Mouse (Mus musculus) erythroblast, adult 5-6 weeks (primary cell): Measurements from ENCODE around the gene Nsmce1. TPM values are rescaled to one million over a fixed set of nuclear protein-coding genes. Genes with fewer than 3 reads are reported as not detected.

Experiments used
- ATAC-seq: replicated peaks from 2 replicates; pipeline ENCODE4 v1.8.0; 2016; ENCODE audit warnings: moderate number of reproducible peaks, mild to moderate bottlenecking, moderate TSS enrichment, inconsistent platforms; ENCODE audit not compliant: poor library complexity, low FRiP score, severe bottlenecking
- total RNA-seq, 2 experiments: library from RNA; stranded (forward) in 1 of 2; stranded (reverse) in 1 of 2; fragments of 150-400 nt in 1 of 2; fragments of 200-764, 138-1000 nt in 1 of 2; gene quantifications; 2 replicates each; pipeline versions ENCODE4 v1.2.3 to v1.2.4; 2015 to 2017; ENCODE audit warnings: low replicate concordance in 2 of 2

Gene Nsmce1
- 21.7 and 24.0 TPM in 2 replicates for total RNA-seq (2015; ENCODE audit: low replicate concordance)
- 12.8 and 18.6 TPM in 2 replicates for total RNA-seq (2017; ENCODE audit: low replicate concordance)

GRCm38 (mm10) chr7:125490947-125491735, at the start of gene Nsmce1:
TSS of gene Nsmce1 (minus strand) at chr7:125491596.
- ATAC-seq, result peak; percentile 97

GRCm38 (mm10) chr7:125541026-125541425, 49.6 kb upstream of the Nsmce1 start:
- no peak for ATAC-seq

- no peak for ATAC-seq
These were observed 48.0 kb upstream of the Nsmce1 start for GRCm38 (mm10) chr7:125539351-125539750.

- no peak for ATAC-seq
These were observed 36.6 kb upstream of the Nsmce1 start for GRCm38 (mm10) chr7:125527901-125528580.

GRCm38 (mm10) chr7:125527186-125527585, 35.8 kb upstream of the Nsmce1 start:
- ATAC-seq, result no peak

- peak; percentile 84 for ATAC-seq
These were observed 31.7 kb upstream of the Nsmce1 start for GRCm38 (mm10) chr7:125523051-125523450.

GRCm38 (mm10) chr7:125519715-125520114, 28.3 kb upstream of the Nsmce1 start:
- ATAC-seq, result no peak

GRCm38 (mm10) chr7:125517470-125517869, 26.1 kb upstream of the Nsmce1 start:
- ATAC-seq, result no peak

- ATAC-seq, result peak; percentile 77
These were observed 25.3 kb upstream of the Nsmce1 start for GRCm38 (mm10) chr7:125516723-125517122.

- ATAC-seq, result no peak
These were observed 23.9 kb upstream of the Nsmce1 start for GRCm38 (mm10) chr7:125515081-125515853.

GRCm38 (mm10) chr7:125511852-125512251, 20.5 kb upstream of the Nsmce1 start:
- ATAC-seq, result no peak

GRCm38 (mm10) chr7:125511432-125511831, 20.0 kb upstream of the Nsmce1 start:
- ATAC-seq, result no peak

GRCm38 (mm10) chr7:125507279-125507678, 15.9 kb upstream of the Nsmce1 start:
- no peak for ATAC-seq

- ATAC-seq, result no peak
These were observed 14.2 kb upstream of the Nsmce1 start for GRCm38 (mm10) chr7:125505568-125505967.

GRCm38 (mm10) chr7:125504618-125505017, 13.2 kb upstream of the Nsmce1 start:
- ATAC-seq, result no peak

- no peak for ATAC-seq
These were observed 12.1 kb upstream of the Nsmce1 start for GRCm38 (mm10) chr7:125503374-125504092.

GRCm38 (mm10) chr7:125500879-125501278, 9.5 kb upstream of the Nsmce1 start:
- ATAC-seq, result no peak

- no peak for ATAC-seq
These were observed 8.8 kb upstream of the Nsmce1 start for GRCm38 (mm10) chr7:125499927-125500868.
